Mouse (Mus musculus): ENCODE data around the gene Osbpl2.

DNA sequence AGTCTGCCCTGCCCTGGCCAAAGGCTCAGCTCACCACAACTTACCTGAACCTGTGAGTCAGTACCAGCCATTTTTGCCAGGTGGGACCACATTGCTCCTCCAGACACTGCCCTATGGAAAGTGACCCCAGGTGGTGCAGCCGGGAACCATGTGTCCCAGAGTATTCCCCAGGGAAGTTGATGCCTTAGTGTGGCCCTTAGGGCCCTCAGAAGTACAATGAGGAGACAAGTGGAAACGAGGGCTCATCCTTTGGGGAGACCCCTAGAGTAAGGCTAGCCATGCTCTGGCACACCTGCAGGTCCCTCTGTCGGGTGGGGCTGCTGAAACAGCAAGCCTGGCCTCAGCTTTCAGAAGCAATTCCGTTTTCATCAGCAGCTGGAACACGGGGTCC lies 32.5 kb upstream of the Osbpl2 start:
- TF ChIP-seq TAL1 (conservative IDR thresholded peaks at IDR 0.05; ENCODE audit: low read depth, low read length), result no peak
- no peak for TF ChIP-seq CTCF (IDR thresholded peaks at IDR 0.05; ENCODE audit: low read depth, low read length)
- no peak for TF ChIP-seq GATA1 (IDR thresholded peaks at IDR 0.05; ENCODE audit: borderline replicate concordance, low read length)

Measured in G1E (cell line).